Mouse (Mus musculus) C2C12 (cell line): ENCODE results near the gene Cryl1. TPM values are rescaled to one million over a fixed set of nuclear protein-coding genes. Genes with fewer than 3 reads are reported as not detected.

Source experiments
- H3K27me3 ChIP-seq: one replicate; pipeline ENCODE4 v1.6.1; 2011; ENCODE audit not compliant: control insufficient read depth, insufficient read depth, insufficient read length
- H3K36me3 ChIP-seq: one replicate; pipeline ENCODE4 v1.6.1; 2011; ENCODE audit not compliant: control insufficient read depth, insufficient read depth
- H3K4me3 ChIP-seq: one replicate; pipeline ENCODE4 v1.5.1; 2011; ENCODE audit warnings: mild to moderate bottlenecking, control low read depth; ENCODE audit not compliant: poor library complexity, insufficient read depth, severe bottlenecking
- H3K79me2 ChIP-seq: one replicate; pipeline ENCODE4 v1.6.1; 2011; ENCODE audit not compliant: control insufficient read depth, insufficient read depth
- H3K79me3 ChIP-seq: one replicate; pipeline ENCODE4 v1.6.1; 2011; ENCODE audit warnings: low read depth, control low read depth
- H3ac ChIP-seq: one replicate; pipeline ENCODE3; 2011; ENCODE audit warnings: low read depth; ENCODE audit not compliant: control insufficient read depth, insufficient read length
- CEBPB ChIP-seq: IDR thresholded peaks from one replicate; pipeline ENCODE4 v1.6.1; 2011; ENCODE audit warnings: low read depth, mild to moderate bottlenecking, control low read depth, moderate library complexity
- CTCF ChIP-seq: IDR thresholded peaks from one replicate; pipeline ENCODE4 v1.5.1; 2011; ENCODE audit not compliant: control insufficient read depth, insufficient read depth, insufficient read length
- FOSL1 ChIP-seq: IDR thresholded peaks from one replicate; pipeline ENCODE4 v1.8.0; 2011; ENCODE audit warnings: mild to moderate bottlenecking, low read length; ENCODE audit not compliant: poor library complexity, insufficient read depth, severe bottlenecking
- MAX ChIP-seq: IDR thresholded peaks from one replicate; pipeline ENCODE4 v1.6.1; 2011; ENCODE audit warnings: mild to moderate bottlenecking, control low read depth
- MYOD1 ChIP-seq: IDR thresholded peaks from one replicate; pipeline ENCODE4 v1.6.1; 2011; ENCODE audit warnings: low read depth; ENCODE audit not compliant: control insufficient read depth, insufficient read length
- MYOG ChIP-seq: IDR thresholded peaks from one replicate; pipeline ENCODE4 v1.6.1; 2011; ENCODE audit not compliant: control insufficient read depth, insufficient read length; ENCODE audit errors: extremely low read depth
- USF1 ChIP-seq: IDR thresholded peaks from one replicate; pipeline ENCODE4 v1.6.1; 2011; ENCODE audit warnings: low read depth, mild to moderate bottlenecking, control low read depth, moderate library complexity
- polyA plus RNA-seq: library from polyadenylated mRNA; unstranded; fragments of >200 nt; fragmentation: generic; extraction: Trizol; gene quantifications from one replicate; pipeline ENCODE4 v1.2.1, GENCODE M21; 2012; ENCODE audit warnings: missing spikeins

Cryl1 gene
- polyA plus RNA-seq, 1 experiment: 1.1 TPM

DNA sequence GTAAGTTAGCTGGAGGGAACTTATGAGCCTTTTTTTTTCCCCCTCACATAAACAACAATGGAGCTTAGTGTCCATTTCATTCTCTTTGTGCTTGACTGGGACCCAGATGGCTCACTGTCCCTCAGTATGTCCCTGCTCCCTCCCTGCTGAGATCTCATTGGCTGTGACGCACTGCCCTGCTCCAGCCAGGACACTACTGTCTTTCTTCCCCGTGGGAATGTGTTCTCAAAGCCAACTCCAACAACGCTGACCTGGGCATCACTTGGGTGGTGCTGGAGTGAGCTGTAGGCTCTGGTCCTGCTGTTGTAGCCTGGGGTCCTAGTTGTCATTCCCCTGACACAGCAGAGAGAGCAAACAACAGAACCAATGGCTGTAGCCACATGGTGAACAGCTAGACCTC lies 149.7 kb downstream of the Cryl1 start:
- no peak overlapping the region for H3K4me3 ChIP-seq
- no peaks in the 10 kb centered on the region for H3K36me3 ChIP-seq
- TF ChIP-seq FOSL1: no peak
- TF ChIP-seq CEBPB: no peak
- no peak for TF ChIP-seq USF1
- no peak for TF ChIP-seq MYOD1
- no peak for TF ChIP-seq MYOG
- TF ChIP-seq CTCF: no peak
- TF ChIP-seq MAX: no peak
- H3K79me2 ChIP-seq: no peaks in the 10 kb centered on the region
- H3ac ChIP-seq: no peak overlapping the region
- no peaks in the 10 kb centered on the region for H3K27me3 ChIP-seq
- H3K79me3 ChIP-seq: no peaks in the 10 kb centered on the region

DNA sequence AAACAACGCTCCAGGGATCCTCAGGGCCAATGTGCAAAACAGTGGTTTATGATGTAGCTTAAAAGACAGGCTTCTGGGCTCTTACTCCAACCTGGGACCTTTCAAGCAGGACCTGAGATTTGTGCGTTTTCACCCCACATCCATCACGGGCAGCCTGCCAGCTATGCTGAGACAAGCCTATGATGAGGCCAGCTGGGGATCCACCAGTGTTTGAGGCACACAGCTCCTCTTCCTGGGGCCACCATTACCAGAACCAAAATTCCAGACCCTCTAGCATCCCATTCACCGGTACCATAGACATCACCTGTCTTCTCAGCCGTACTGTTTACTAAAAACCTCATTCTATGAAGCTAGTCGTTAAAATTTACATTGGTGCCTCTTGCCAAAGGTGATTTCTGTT lies 151.8 kb downstream of the Cryl1 start:
- Histone ChIP-seq H3K36me3 (no peaks in the 10 kb centered on the region), H3K79me2 (no peaks in the 10 kb centered on the region), H3K79me3 (no peaks in the 10 kb centered on the region), H3ac (no peak overlapping the region), H3K27me3 (peaks cover 7% of the 10 kb centered on the region), H3K4me3 (no peak overlapping the region)
- TF ChIP-seq MAX: no peak
- no peak for TF ChIP-seq CEBPB
- TF ChIP-seq MYOD1: no peak
- no peak for TF ChIP-seq USF1
- no peak for TF ChIP-seq FOSL1
- no peak for TF ChIP-seq MYOG
- TF ChIP-seq CTCF: no peak

GRCm38 (mm10) chr14:57242978-57243377 lies 155.4 kb downstream of the Cryl1 start:
- Histone ChIP-seq H3K79me2 (no peaks in the 10 kb centered on the region), H3K4me3 (no peak overlapping the region), H3K27me3 (peaks cover 13% of the 10 kb centered on the region), H3K36me3 (no peaks in the 10 kb centered on the region), H3K79me3 (no peaks in the 10 kb centered on the region), H3ac (no peak overlapping the region)
- no peak for TF ChIP-seq MAX

GRCm38 (mm10) chr14:57235276-57235675 lies 163.1 kb downstream of the Cryl1 start:
- Histone ChIP-seq H3K79me3 (no peaks in the 10 kb centered on the region), H3K79me2 (no peaks in the 10 kb centered on the region), H3K4me3 (no peak overlapping the region), H3K27me3 (peaks cover 3% of the 10 kb centered on the region), H3ac (no peak overlapping the region), H3K36me3 (no peaks in the 10 kb centered on the region)
- no peak for TF ChIP-seq FOSL1
- TF ChIP-seq CEBPB: no peak
- TF ChIP-seq USF1: no peak
- no peak for TF ChIP-seq MYOG
- TF ChIP-seq MYOD1: no peak
- no peak for TF ChIP-seq MAX

DNA sequence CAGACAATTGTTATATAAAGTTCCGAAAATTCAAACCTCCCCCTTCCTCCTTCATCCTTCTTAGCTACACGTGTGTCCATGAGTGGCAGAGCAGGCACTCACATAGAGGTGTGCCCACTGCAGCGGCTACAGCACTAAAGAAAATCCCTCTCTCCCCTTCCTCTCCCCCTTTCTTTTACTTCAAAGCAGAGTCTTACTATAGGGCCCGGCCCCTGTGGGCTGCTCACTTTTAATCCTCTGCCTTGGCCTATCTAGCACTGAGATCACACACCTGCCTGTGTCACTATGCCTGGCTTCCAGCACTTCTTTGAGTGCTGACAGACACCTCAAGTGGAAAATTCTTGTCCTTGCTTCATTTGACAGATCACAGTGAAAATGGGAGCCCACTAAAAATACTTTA lies 163.6 kb downstream of the Cryl1 start:
- Histone ChIP-seq H3ac (no peak overlapping the region), H3K36me3 (no peaks in the 10 kb centered on the region), H3K27me3 (peaks cover 3% of the 10 kb centered on the region), H3K79me2 (no peaks in the 10 kb centered on the region), H3K79me3 (no peaks in the 10 kb centered on the region), H3K4me3 (no peak overlapping the region)
- TF ChIP-seq CEBPB (no peak), USF1 (no peak), MYOG (no peak), CTCF (no peak), FOSL1 (no peak), MYOD1 (no peak)

GRCm38 (mm10) chr14:57230264-57231015 lies 167.9 kb downstream of the Cryl1 start:
- H3K36me3 ChIP-seq: no peaks in the 10 kb centered on the region
- H3K4me3 ChIP-seq: no peak overlapping the region
- no peak overlapping the region for H3ac ChIP-seq
- H3K79me2 ChIP-seq: no peaks in the 10 kb centered on the region
- no peaks in the 10 kb centered on the region for H3K79me3 ChIP-seq
- no peaks in the 10 kb centered on the region for H3K27me3 ChIP-seq
- no peak for TF ChIP-seq FOSL1
- no peak for TF ChIP-seq MYOG
- TF ChIP-seq MYOD1: no peak
- no peak for TF ChIP-seq MAX
- TF ChIP-seq CEBPB: no peak
- no peak for TF ChIP-seq USF1
- TF ChIP-seq CTCF: no peak

Other genes starting within 250 kb of the Cryl1 start
- 2.5 TPM for gene Ift88, start 25.5 kb upstream of the Cryl1 start, polyA plus RNA-seq
- 0.22 TPM for gene Il17d, start 126.2 kb upstream of the Cryl1 start, polyA plus RNA-seq
- 74.0 TPM for gene Eef1akmt1, start 173.1 kb upstream of the Cryl1 start, polyA plus RNA-seq